Comparison of ENCODE assay signal across 13 mouse cellular contexts in the genomic region with DNA sequence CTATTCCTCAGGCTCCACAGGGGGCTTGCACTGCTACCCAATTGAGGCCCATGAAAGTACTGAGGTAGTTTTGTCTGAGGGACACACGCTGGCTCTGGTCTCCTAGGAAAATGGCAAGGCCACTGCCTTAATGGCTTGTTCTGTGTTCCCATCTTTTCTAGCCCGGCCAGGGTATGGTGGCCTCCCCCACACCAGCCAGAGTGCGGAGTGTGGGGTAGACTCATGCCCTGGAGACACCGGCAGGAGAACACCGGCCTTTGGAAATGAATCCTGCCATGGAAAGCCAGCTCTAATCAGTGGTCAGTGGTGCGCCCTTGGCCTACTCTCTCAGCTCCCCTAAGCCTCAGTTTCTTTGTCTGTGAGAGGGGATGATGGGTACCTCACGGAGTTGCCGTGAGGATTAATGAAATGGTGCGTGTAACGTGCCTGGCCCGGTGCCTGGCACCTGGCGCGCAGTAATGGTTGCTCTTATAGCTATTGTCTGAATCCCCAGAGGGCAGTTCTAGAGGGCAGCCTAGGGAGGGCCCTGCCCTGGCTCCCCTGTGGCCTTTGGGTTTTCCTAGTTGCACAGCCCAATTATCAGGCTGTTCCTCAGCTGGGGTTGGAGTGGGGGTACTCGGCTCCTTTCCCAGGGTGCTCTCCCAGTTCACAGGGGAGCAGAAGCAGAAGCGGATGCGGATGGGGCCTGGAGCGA.
DNase-seq lines count a peak whose midpoint lies in the region; ATAC-seq lines count a peak whose summit lies in the region.
"Had no signal": no experiment of that assay in that cellular context is flagged by ENCODE, and none has a peak within 500 bp of the region (broad histone marks: within the 10 kb centered on the region; RNA-seq: fewer than 3 reads in every experiment).

No protein-coding gene starts in this region.

- ATAC-seq in neural tube, embryonic 13.5 days (ENCODE audit: low read depth): peak; percentile 54
- ATAC-seq in neural tube, embryonic 15.5 days (ENCODE audit: low FRiP score): no peak; the same call in 1 of the 2 replicates
- no peak for ATAC-seq in cerebellum, adult (ENCODE audit: insufficient number of reproducible peaks, low FRiP score, low TSS enrichment)

- no peak overlapping the region for H3K9ac ChIP-seq in neural tube, embryonic 13.5 days
- H3K9ac ChIP-seq in neural tube, embryonic 15.5 days (replicated peaks): no peak overlapping the region

- no peak overlapping the region for H3K4me2 ChIP-seq in neural tube, embryonic 13.5 days
- no peak overlapping the region for H3K4me2 ChIP-seq in neural tube, embryonic 15.5 days

- peaks cover 24% of the 10 kb centered on the region for H3K4me1 ChIP-seq in heart, embryonic 10.5 days
- peaks cover 32% of the 10 kb centered on the region for H3K4me1 ChIP-seq in neural tube, embryonic 13.5 days (replicated peaks)
- H3K4me1 ChIP-seq in neural tube, embryonic 15.5 days: peaks cover 23% of the 10 kb centered on the region
- peaks cover 28% of the 10 kb centered on the region for H3K4me1 ChIP-seq in limb, embryonic 10.5 days

- WGBS in heart, embryonic 10.5 days: 84% methylated on average over 17 of the region's 17 CpGs
- 40% methylated on average over 17 of the region's 17 CpGs for WGBS in neural tube, embryonic 13.5 days
- 31% methylated on average over 17 of the region's 17 CpGs for WGBS in neural tube, embryonic 15.5 days
- 77% methylated on average over 17 of the region's 17 CpGs for WGBS in limb, embryonic 10.5 days

- H3K27me3 ChIP-seq in heart, embryonic 10.5 days (ENCODE audit: insufficient read depth, poor library complexity, severe bottlenecking): peaks cover 28% of the 10 kb centered on the region
- peaks cover 10% of the 10 kb centered on the region for H3K27me3 ChIP-seq in neural tube, embryonic 13.5 days
- H3K27me3 ChIP-seq in neural tube, embryonic 15.5 days (replicated peaks): peaks cover 4% of the 10 kb centered on the region; the same call in 1 of the 2 replicates
- H3K27me3 ChIP-seq in limb, embryonic 10.5 days (ENCODE audit: low read depth, poor library complexity, severe bottlenecking): 0 out of 2 replicates have a peak, but pooled peaks cover 8% of the 10 kb centered on the region

- H3K4me3 ChIP-seq in heart, embryonic 10.5 days: peak overlapping the region; percentile 36; the same call in 1 of the 2 replicates
- H3K4me3 ChIP-seq in neural tube, embryonic 13.5 days: no peak overlapping the region
- no peak overlapping the region for H3K4me3 ChIP-seq in neural tube, embryonic 15.5 days (replicated peaks)
- 0 out of 2 replicates have a peak overlapping the region, but pooled peaks have one; percentile 13 for H3K4me3 ChIP-seq in limb, embryonic 10.5 days

- no peaks in the 10 kb centered on the region for H3K9me3 ChIP-seq in heart, embryonic 10.5 days
- no peaks in the 10 kb centered on the region for H3K9me3 ChIP-seq in neural tube, embryonic 13.5 days
- H3K9me3 ChIP-seq in neural tube, embryonic 15.5 days (replicated peaks): no peaks in the 10 kb centered on the region
- no peaks in the 10 kb centered on the region for H3K9me3 ChIP-seq in limb, embryonic 10.5 days (replicated peaks)

- H3K36me3 ChIP-seq in heart, embryonic 10.5 days: no peaks in the 10 kb centered on the region
- H3K36me3 ChIP-seq in neural tube, embryonic 13.5 days: no peaks in the 10 kb centered on the region
- H3K36me3 ChIP-seq in neural tube, embryonic 15.5 days: no peaks in the 10 kb centered on the region
- H3K36me3 ChIP-seq in limb, embryonic 10.5 days: no peaks in the 10 kb centered on the region

- DNase-seq in heart, embryonic 10.5 days (ENCODE audit: low spot score): no peak
- DNase-seq in heart, adult 18-20 months: no peak
- no peak for DNase-seq in limb, embryonic 10.5 days (ENCODE audit: low spot score)
- DNase-seq in adrenal gland, adult 2 months: no peak
- no peak for DNase-seq in frontal cortex, adult 2 months (ENCODE audit: extremely low spot score in 1 of 2, low spot score in 1 of 2)
- DNase-seq: cerebellum, adult 8-10 months; heart, adult 11 months; heart, postnatal 14 days; kidney, adult 11 months had no signal

- no peak overlapping the region for H3K27ac ChIP-seq in heart, embryonic 10.5 days
- H3K27ac ChIP-seq in neural tube, embryonic 13.5 days (replicated peaks): no peak overlapping the region; the same call in 1 of the 2 replicates
- no peak overlapping the region for H3K27ac ChIP-seq in neural tube, embryonic 15.5 days (replicated peaks)
- H3K27ac ChIP-seq in limb, embryonic 10.5 days: peak overlapping the region; percentile 74
- H3K27ac ChIP-seq: macrophage had no signal

Comparison
In these comparisons a context has a peak if more than half of its experiments do, and no peak if none do; other contexts are left out.
1. H3K4me3 ChIP-seq: peak in heart, embryonic 10.5 days (single experiment) and limb, embryonic 10.5 days (single experiment); none in neural tube, embryonic 13.5 days (single experiment) and neural tube, embryonic 15.5 days (single experiment).